8 mouse cellular contexts compared by ENCODE assay signal in genomic region chr3:142764995-142765777, GRCm38 (mm10). TPM values are rescaled to one million over a fixed set of nuclear protein-coding genes. Genes with fewer than 3 reads are reported as not detected.
DNase-seq lines count a peak whose midpoint lies in the region; ATAC-seq and TF ChIP-seq lines count a peak whose summit lies in the region.

TSS of gene Gtf2b (plus strand) at chr3:142765045.

- DNase-seq in c-Kit-negative CD71-positive TER-119-positive erythroid progenitor cells, embryonic 14.5 days (ENCODE audit: low read depth, low spot score): peak; percentile 77
- peak; percentile 93 for DNase-seq in forebrain, embryonic 10.5 days (ENCODE audit: extremely low spot score, low spot score)
- DNase-seq in kidney, postnatal 25 days: peak; percentile 94 to 96
- peak; percentile 84 to 85 (median 85) for DNase-seq in liver, embryonic 14.5 days (ENCODE audit: low read depth in 3 of 3, low spot score in 3 of 3)
- peak; percentile 96 for DNase-seq in neural tube, embryonic 11.5 days (ENCODE audit: low spot score)
- DNase-seq in stomach, postnatal 0 days (ENCODE audit: low spot score): peak; percentile 96

- H3K9ac ChIP-seq in heart, embryonic 15.5 days: peak within 1 kb of the TSS; percentile 95
- H3K9ac ChIP-seq in liver, embryonic 14.5 days (replicated peaks): peak within 1 kb of the TSS; percentile 90
- H3K9ac ChIP-seq in neural tube, embryonic 11.5 days (ENCODE audit: low read length): peak within 1 kb of the TSS; percentile 94
- peak within 1 kb of the TSS; percentile 92 for H3K9ac ChIP-seq in stomach, postnatal 0 days (ENCODE audit: low read length)

- ATAC-seq in CD4-positive, CD25-positive, alpha-beta regulatory T cell, adult 4 months: peak; percentile 94
- ATAC-seq in heart, embryonic 15.5 days (replicated peaks; ENCODE audit: insufficient number of reproducible peaks, insufficient read depth, low FRiP score, low read depth): peak; percentile 100
- ATAC-seq in liver, embryonic 14.5 days (ENCODE audit: insufficient read depth): peak; percentile 99
- peak; percentile 98 for ATAC-seq in neural tube, embryonic 11.5 days (ENCODE audit: insufficient read depth, low FRiP score, low TSS enrichment)
- peak; percentile 100 for ATAC-seq in stomach, postnatal 0 days (ENCODE audit: low FRiP score, low TSS enrichment)

- no peaks in the 10 kb centered on the region for H3K9me3 ChIP-seq in forebrain, embryonic 10.5 days
- H3K9me3 ChIP-seq in heart, embryonic 15.5 days (replicated peaks): no peaks in the 10 kb centered on the region
- H3K9me3 ChIP-seq in liver, embryonic 14.5 days (ENCODE audit: control insufficient read depth, low read length): no peaks in the 10 kb centered on the region
- no peaks in the 10 kb centered on the region for H3K9me3 ChIP-seq in neural tube, embryonic 11.5 days (ENCODE audit: control insufficient read depth, low read length)
- H3K9me3 ChIP-seq in stomach, postnatal 0 days (ENCODE audit: control insufficient read depth, low read length): no peaks in the 10 kb centered on the region

- no peaks in the 10 kb centered on the region for H3K36me3 ChIP-seq in forebrain, embryonic 10.5 days (replicated peaks)
- no peaks in the 10 kb centered on the region for H3K36me3 ChIP-seq in heart, embryonic 15.5 days
- H3K36me3 ChIP-seq in liver, embryonic 14.5 days (replicated peaks; ENCODE audit: control insufficient read depth, insufficient read depth, low read depth): no peaks in the 10 kb centered on the region
- H3K36me3 ChIP-seq in neural tube, embryonic 11.5 days (ENCODE audit: control insufficient read depth, insufficient read depth, low read length): no peaks in the 10 kb centered on the region
- no peaks in the 10 kb centered on the region for H3K36me3 ChIP-seq in stomach, postnatal 0 days (ENCODE audit: control insufficient read depth, insufficient read depth, low read length)

- no peak for TF ChIP-seq CTCF in liver, embryonic 14.5 days (IDR thresholded peaks at IDR 0.05; ENCODE audit: low read depth)
- TF ChIP-seq CTCF in stomach, postnatal 0 days (IDR thresholded peaks at IDR 0.05; ENCODE audit: low read depth): no peak

- peaks cover 16% of the 10 kb centered on the region for H3K4me1 ChIP-seq in forebrain, embryonic 10.5 days
- H3K4me1 ChIP-seq in heart, embryonic 15.5 days (replicated peaks): peaks cover 23% of the 10 kb centered on the region
- H3K4me1 ChIP-seq in liver, embryonic 14.5 days (replicated peaks; ENCODE audit: control insufficient read depth in 2 of 2, insufficient read depth in 2 of 2, low read length in 1 of 2): peaks cover 13 to 33% of the 10 kb centered on the region in 2 experiments
- peaks cover 5% of the 10 kb centered on the region for H3K4me1 ChIP-seq in neural tube, embryonic 11.5 days (ENCODE audit: control insufficient read depth, insufficient read depth, low read length)
- no peaks in the 10 kb centered on the region for H3K4me1 ChIP-seq in stomach, postnatal 0 days (replicated peaks; ENCODE audit: control insufficient read depth, insufficient read depth)

- WGBS in forebrain, embryonic 10.5 days: under 1% methylated on average over 64 of the region's 64 CpGs
- under 1% methylated on average over 64 of the region's 64 CpGs for WGBS in heart, embryonic 15.5 days
- WGBS in liver, embryonic 14.5 days (ENCODE audit: insufficient replicate concordance): under 1% methylated on average over 64 of the region's 64 CpGs
- WGBS in neural tube, embryonic 11.5 days: under 1% methylated on average over 64 of the region's 64 CpGs
- under 1% methylated on average over 64 of the region's 64 CpGs for WGBS in stomach, postnatal 0 days

- H3K27me3 ChIP-seq in forebrain, embryonic 10.5 days (ENCODE audit: poor library complexity, severe bottlenecking): no peaks in the 10 kb centered on the region
- H3K27me3 ChIP-seq in heart, embryonic 15.5 days: no peaks in the 10 kb centered on the region
- no peaks in the 10 kb centered on the region for H3K27me3 ChIP-seq in liver, embryonic 14.5 days (ENCODE audit: control insufficient read depth, insufficient read depth, low read length)
- no peaks in the 10 kb centered on the region for H3K27me3 ChIP-seq in neural tube, embryonic 11.5 days (ENCODE audit: control insufficient read depth, insufficient read depth, low read length)
- H3K27me3 ChIP-seq in stomach, postnatal 0 days (ENCODE audit: control insufficient read depth, insufficient read depth, low read length): no peaks in the 10 kb centered on the region

- peak within 1 kb of the TSS; percentile 70 for H3K4me2 ChIP-seq in heart, embryonic 15.5 days
- H3K4me2 ChIP-seq in liver, embryonic 14.5 days (ENCODE audit: low read depth): peak within 1 kb of the TSS; percentile 70
- peak within 1 kb of the TSS; percentile 50 for H3K4me2 ChIP-seq in neural tube, embryonic 11.5 days (ENCODE audit: low read depth)
- peak within 1 kb of the TSS; percentile 95 for H3K4me2 ChIP-seq in stomach, postnatal 0 days (replicated peaks; ENCODE audit: low read depth)

- peak within 1 kb of the TSS; percentile 95 for H3K27ac ChIP-seq in forebrain, embryonic 10.5 days
- peak within 1 kb of the TSS; percentile 89 for H3K27ac ChIP-seq in heart, embryonic 15.5 days
- H3K27ac ChIP-seq in liver, embryonic 14.5 days: peak within 1 kb of the TSS; percentile 57
- H3K27ac ChIP-seq in neural tube, embryonic 11.5 days (ENCODE audit: low read depth, low read length): peak within 1 kb of the TSS; percentile 78
- peak within 1 kb of the TSS; percentile 91 for H3K27ac ChIP-seq in stomach, postnatal 0 days (replicated peaks)

- H3K4me3 ChIP-seq in forebrain, embryonic 10.5 days: peak within 1 kb of the TSS; percentile 67
- peak within 1 kb of the TSS; percentile 90 for H3K4me3 ChIP-seq in heart, embryonic 15.5 days
- H3K4me3 ChIP-seq in liver, embryonic 14.5 days (ENCODE audit: insufficient read depth in 1 of 2, low read depth in 2 of 2, low read length in 2 of 2): peak within 1 kb of the TSS; percentile 80 to 98
- H3K4me3 ChIP-seq in neural tube, embryonic 11.5 days (ENCODE audit: low read depth, low read length): peak within 1 kb of the TSS; percentile 89
- H3K4me3 ChIP-seq in stomach, postnatal 0 days (ENCODE audit: low read depth, low read length): peak within 1 kb of the TSS; percentile 95

- TF ChIP-seq EP300 in liver, embryonic 14.5 days (IDR thresholded peaks at IDR 0.05; ENCODE audit: low read depth): 0 out of 2 replicates have a peak, but pooled peaks have one; percentile 15
- TF ChIP-seq EP300 in stomach, postnatal 0 days (optimal IDR thresholded peaks at IDR 0.05): peak; percentile 82

RNA-seq across cellular contexts. Expression of gene Gtf2b, which starts in this region (rescaled TPM):
- 10 to 100 TPM; 54.6 to 59.0 TPM for polyA plus RNA-seq in CD4-positive, CD25-positive, alpha-beta regulatory T cell, adult 4 months (2017; shearing (Covaris generic))
- polyA plus RNA-seq in forebrain, embryonic 10.5 days (2016; fragmentation: Nextera tagmentation; extraction: Ambion mirVana): 87.3 and 88.2 TPM in 2 replicates
- polyA plus RNA-seq in heart, embryonic 15.5 days (2015; fragmentation: Nextera tagmentation; extraction: Ambion mirVana): 58.4 and 58.8 TPM in 2 replicates
- 17.5 and 26.4 TPM in 2 replicates for polyA plus RNA-seq in liver, embryonic 14.5 days (2012; rRNA removed)
- polyA plus RNA-seq in liver, embryonic 14.5 days (2014; fragmentation: Nextera tagmentation; extraction: Ambion mirVana): 44.3 and 46.2 TPM in 2 replicates
- polyA plus RNA-seq in neural tube, embryonic 11.5 days (2014; fragmentation: Nextera tagmentation; extraction: Ambion mirVana): 97.7 and 98.1 TPM in 2 replicates
- 52.8 and 54.5 TPM in 2 replicates for polyA plus RNA-seq in stomach, postnatal 0 days (2015; fragmentation: Nextera tagmentation; extraction: Ambion mirVana)

Comparison
In these comparisons a context has a peak if more than half of its experiments do, and no peak if none do; other contexts are left out.
1. Peak in every context shown above with its lines: DNase-seq, ATAC-seq, H3K4me3 ChIP-seq and H3K27ac ChIP-seq.